Mouse (Mus musculus) kidney, postnatal 36 days (tissue): ENCODE measurements at regions not wholly inside any gene's neighbourhood (a gene's known extent, or its start where the extent isn't known, plus 50 kb on each side); places are given as distances from the start of the nearest gene placed in this dataset.

Experiments
- DNase-seq, 2 experiments: peaks; one replicate each; pipeline ENCODE4 v3.0.0; 2021 to 2022; ENCODE audit warnings: mixed read lengths in 2 of 2

DNA sequence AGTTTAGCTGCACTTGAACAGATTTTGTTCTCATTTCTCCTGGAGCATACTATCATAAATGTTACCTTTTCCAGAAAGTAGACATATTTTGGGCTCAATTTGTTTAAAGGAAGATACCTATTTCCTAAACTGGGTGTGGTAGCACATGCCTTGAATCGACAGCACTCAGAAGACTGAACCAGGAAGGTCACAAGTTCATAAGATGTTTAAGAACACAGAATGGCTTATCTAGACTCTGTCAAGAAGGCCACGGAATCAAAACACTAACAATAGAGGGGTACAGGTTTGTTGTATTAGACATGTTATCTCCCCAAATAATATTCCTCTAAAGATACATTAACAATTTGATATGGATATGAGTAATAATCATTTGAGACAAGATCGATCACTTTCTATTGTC, 64.4 kb upstream of the Atp2b1 start:
- no peak for DNase-seq

DNA sequence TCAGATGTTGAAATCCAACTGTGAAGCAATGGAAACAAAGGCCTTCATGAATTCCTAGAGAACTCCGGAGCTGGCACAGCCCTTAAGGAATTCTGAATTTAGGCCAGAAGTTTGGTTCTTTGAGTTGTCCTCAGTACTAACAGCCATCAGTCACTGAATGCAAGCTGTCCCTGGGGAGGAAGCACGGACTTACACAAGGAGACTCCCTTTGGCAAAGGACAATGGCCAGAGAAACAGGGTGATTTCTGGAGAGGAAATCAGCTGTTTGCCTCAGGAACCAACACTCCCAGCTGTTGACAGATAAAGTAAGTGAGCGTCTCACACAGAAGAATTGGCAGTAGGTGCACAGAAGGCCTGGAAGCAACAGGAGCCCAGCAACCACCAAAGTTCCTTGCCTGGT, 56.8 kb upstream of the Atp2b1 start:
- peak; percentile 73 to 86 for DNase-seq

DNA sequence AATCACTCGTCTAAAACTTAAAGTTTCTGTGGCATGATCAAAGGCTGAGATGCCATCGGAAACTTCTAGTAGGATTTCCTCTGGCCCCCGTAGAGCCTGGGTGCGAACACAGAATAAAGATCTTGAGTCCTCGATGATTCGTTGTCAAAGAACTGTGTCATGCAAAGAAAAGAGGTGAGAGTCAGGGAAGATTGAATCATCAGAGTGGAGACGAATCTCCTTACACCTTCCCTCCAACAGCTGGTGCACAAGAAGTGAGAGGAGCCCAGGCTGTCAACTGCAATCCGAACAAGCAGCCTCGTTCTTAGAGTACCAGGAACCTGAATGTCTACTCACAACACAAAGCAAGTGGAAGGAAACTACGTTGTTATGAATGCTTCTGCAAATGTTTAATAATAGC, 52.7 kb upstream of the Atp2b1 start:
- no peak for DNase-seq

GRCm38 (mm10) chr10:98862712-98863111, 51.5 kb upstream of the Atp2b1 start:
- DNase-seq: no peak

GRCm38 (mm10) chr10:98864384-98864783, 49.8 kb upstream of the Atp2b1 start:
- no peak for DNase-seq
